Comparison of ENCODE assay signal across 13 mouse cellular contexts in genomic region chr10:19119281-19120049, GRCm38 (mm10).
"Had no signal": no experiment of that assay in that cellular context is flagged by ENCODE, and none has a peak within 500 bp of the region (broad histone marks: within the 10 kb centered on the region; RNA-seq: fewer than 3 reads in every experiment).

No protein-coding gene starts in this region.

- H3K9ac ChIP-seq: liver, embryonic 15.5 days; midbrain, embryonic 13.5 days; neural tube, embryonic 12.5 days had no signal

- H3K4me1 ChIP-seq: liver, embryonic 15.5 days; neural tube, embryonic 12.5 days had no signal

- DNase-seq: kidney, adult 11 months; kidney, postnatal 10 days; kidney, postnatal 4 days; lung, adult 2 months; lung, postnatal 36 days; thymus, adult 18-20 months; thymus, postnatal 14 days had no signal

- H3K4me2 ChIP-seq: liver, embryonic 11.5 days; liver, embryonic 15.5 days; midbrain, embryonic 13.5 days; neural tube, embryonic 12.5 days had no signal

- ATAC-seq: lung, postnatal 0 days; midbrain, embryonic 13.5 days had no signal

- H3K4me3 ChIP-seq: layer of hippocampus, adult 2 months; liver, embryonic 15.5 days; midbrain, embryonic 13.5 days; neural tube, embryonic 12.5 days had no signal

- H3K27me3 ChIP-seq: liver, embryonic 15.5 days; neural tube, embryonic 12.5 days had no signal

- H3K36me3 ChIP-seq: liver, embryonic 15.5 days; midbrain, embryonic 13.5 days; neural tube, embryonic 12.5 days had no signal

- H3K9me3 ChIP-seq: liver, embryonic 15.5 days; midbrain, embryonic 13.5 days; neural tube, embryonic 12.5 days had no signal

- H3K27ac ChIP-seq: layer of hippocampus, adult 2 months; liver, embryonic 15.5 days; midbrain, embryonic 13.5 days; neural tube, embryonic 12.5 days had no signal
